Mouse (Mus musculus) thymus, postnatal 14 days (tissue): Measurements from ENCODE around the gene Gm10719.
"Not testable (repeated sequence)": the region's sequence is repeated elsewhere in the genome, so short reads cannot be mapped to it uniquely, and the experiment has no call there.

Experiments
- DNase-seq: peaks from one replicate; pipeline ENCODE4 v3.0.0; 2021

Gene Gm10719

GRCm38 (mm10) chr9:3017108-3017507 lies at the start of gene Gm10719:
Gm10719 (plus strand) TSS chr9:3017408.
- DNase-seq = not testable (repeated sequence)

GRCm38 (mm10) chr9:3000445-3000972 lies 16.7 kb upstream of the Gm10719 start, which contains the start of gene Gm10722:
Gm10722 (plus strand) TSS chr9:3000922.
- not testable (repeated sequence) for DNase-seq

- peak; percentile 35 for DNase-seq
Measured at GRCm38 (mm10) chr9:3001006-3001405, 16.2 kb upstream of the Gm10719 start.

GRCm38 (mm10) chr9:3001948-3002659 lies 15.1 kb upstream of the Gm10719 start:
- peak; percentile 98 for DNase-seq

- not testable (repeated sequence) for DNase-seq
Measured at GRCm38 (mm10) chr9:3002794-3003396, 14.3 kb upstream of the Gm10719 start, which contains the start of gene Gm11168. Gm11168 (plus strand) TSS chr9:3003346.

DNA sequence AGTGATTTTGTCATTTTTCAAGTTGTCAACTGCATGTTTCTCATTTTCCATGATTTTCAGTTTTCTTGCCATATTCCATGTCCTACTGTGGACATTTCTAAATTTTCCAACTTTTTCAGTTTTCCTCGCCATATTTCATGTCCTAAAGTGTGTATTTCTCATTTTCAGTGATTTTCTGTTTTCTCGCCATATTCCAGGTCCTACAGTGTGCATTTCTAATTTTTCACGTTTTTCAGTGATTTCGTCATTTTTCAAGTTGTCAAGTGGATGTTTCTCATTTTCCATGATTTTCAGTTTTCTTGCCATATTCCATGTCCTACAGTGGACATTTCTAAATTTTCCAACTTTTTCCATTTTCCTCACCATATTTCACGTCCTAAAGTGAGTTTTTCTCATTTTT lies 11.0 kb upstream of the Gm10719 start:
- not testable (repeated sequence) for DNase-seq

DNA sequence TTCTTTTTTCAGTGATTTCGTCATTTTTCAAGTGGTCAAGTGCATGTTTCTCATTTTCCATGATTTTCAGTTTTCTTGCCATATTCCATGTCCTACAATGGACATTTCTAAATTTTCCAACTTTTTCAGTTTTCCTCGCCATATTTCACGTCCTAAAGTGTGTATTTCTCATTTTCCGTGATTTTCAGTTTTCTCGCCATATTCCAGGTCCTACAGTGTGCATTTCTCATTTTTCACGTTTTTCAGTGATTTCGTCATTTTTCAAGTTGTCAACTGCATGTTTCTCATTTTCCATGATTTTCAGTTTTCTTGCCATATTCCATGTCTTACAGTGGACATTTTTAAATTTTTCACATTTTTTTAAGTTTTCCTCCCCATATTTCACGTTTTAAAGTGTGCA lies 10.6 kb upstream of the Gm10719 start:
- DNase-seq = peak; percentile 75

- not testable (repeated sequence) for DNase-seq
Measured at GRCm38 (mm10) chr9:3007272-3007671, 9.9 kb upstream of the Gm10719 start.

DNA sequence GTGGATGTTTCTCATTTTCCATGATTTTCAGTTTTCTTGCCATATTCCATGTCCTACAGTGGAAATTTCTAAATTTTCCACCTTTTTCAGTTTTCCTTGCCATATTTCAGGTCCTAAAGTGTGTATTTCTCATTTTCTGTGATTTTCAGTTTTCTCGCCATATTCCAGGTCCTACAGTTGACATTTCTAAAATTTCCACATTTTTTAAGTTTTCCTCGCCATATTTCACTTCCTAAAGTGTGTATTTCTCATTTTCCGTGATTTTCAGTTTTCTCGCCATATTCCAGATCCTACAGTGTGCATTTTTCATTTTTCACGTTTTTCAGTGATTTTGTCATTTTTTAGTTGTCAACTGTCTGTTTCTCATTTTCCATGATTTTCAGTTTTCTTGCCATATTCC lies 7.9 kb upstream of the Gm10719 start:
- DNase-seq = not testable (repeated sequence)

- DNase-seq = not testable (repeated sequence)
Measured at GRCm38 (mm10) chr9:3012054-3012621, 5.1 kb upstream of the Gm10719 start.

DNA sequence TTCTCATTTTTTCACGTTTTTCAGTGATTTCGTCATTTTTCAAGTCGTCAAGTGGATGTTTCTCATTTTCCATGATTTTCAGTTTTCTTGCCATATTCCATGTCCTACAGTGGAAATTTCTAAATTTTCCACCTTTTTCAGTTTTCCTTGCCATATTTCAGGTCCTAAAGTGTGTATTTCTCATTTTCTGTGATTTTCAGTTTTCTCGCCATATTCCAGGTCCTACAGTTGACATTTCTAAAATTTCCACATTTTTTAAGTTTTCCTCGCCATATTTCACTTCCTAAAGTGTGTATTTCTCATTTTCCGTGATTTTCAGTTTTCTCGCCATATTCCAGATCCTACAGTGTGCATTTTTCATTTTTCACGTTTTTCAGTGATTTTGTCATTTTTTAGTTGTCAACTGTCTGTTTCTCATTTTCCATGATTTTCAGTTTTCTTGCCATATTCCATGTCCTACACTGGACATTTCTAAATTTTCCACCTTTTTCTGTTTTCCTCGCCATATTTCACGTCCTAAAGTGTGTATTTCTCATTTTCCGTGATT lies 4.4 kb upstream of the Gm10719 start, which contains the start of gene Gm10721:
Gm10721 (plus strand) TSS at position 408 of the 547 bp plus-strand sequence.
- not testable (repeated sequence) for DNase-seq

- DNase-seq = not testable (repeated sequence)
Measured at GRCm38 (mm10) chr9:3015354-3015753, 1.9 kb upstream of the Gm10719 start, which contains the start of gene Gm10720. Gm10720 (plus strand) TSS chr9:3015654.

GRCm38 (mm10) chr9:3015896-3016295 lies 1.3 kb upstream of the Gm10719 start:
- peak; percentile 8 for DNase-seq

DNA sequence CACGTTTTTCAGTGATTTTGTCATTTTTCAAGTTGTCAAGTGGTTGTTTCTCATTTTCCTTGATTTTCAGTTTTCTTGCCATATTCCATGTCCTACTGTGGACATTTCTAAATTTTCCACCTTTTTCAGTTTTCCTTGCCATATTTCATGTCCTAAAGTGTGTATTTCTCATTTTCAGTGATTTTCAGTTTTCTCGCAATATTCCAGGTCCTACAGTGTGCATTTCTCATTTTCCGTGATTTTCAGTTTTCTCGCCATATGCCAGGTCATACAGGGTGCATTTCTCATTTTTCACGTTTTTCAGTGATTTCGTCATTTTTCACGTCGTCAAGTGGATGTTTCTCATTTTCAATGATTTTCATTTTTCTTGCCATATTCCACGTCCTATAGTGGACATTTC lies 1.7 kb downstream of the Gm10719 start:
- peak; percentile 50 for DNase-seq

GRCm38 (mm10) chr9:3019835-3020727 lies 2.9 kb downstream of the Gm10719 start:
- DNase-seq = peak; percentile 76

DNA sequence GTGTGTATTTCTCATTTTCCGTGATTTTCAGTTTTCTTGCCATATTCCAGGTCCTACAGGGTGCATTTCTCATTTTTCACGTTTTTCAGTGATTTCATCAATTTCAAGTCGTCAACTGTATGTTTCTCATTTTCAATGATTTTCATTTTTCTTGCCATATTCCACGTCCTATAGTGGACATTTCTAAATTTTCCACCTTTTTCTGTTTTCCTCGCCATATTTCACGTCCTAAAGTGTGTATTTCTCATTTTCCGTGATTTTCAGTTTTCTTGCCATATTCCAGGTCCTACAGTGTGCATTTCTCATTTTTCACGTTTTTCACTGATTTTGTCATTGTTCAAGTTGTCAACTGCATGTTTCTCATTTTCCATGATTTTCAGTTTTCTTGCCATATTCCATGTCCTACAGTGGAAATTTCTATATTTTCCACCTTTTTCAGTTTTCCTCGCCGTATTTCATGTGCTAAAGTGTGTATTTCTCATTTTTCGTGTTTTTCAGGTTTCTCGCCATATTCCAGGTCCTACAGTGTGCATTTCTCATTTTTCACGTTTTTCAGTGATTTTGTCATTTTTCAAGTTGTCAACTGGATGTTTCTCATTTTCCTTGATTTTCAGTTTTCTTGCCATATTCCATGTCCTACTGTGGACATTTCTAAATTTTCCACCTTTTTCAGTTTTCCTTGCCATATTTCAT lies 5.3 kb downstream of the Gm10719 start:
- DNase-seq = peak; percentile 75

DNA sequence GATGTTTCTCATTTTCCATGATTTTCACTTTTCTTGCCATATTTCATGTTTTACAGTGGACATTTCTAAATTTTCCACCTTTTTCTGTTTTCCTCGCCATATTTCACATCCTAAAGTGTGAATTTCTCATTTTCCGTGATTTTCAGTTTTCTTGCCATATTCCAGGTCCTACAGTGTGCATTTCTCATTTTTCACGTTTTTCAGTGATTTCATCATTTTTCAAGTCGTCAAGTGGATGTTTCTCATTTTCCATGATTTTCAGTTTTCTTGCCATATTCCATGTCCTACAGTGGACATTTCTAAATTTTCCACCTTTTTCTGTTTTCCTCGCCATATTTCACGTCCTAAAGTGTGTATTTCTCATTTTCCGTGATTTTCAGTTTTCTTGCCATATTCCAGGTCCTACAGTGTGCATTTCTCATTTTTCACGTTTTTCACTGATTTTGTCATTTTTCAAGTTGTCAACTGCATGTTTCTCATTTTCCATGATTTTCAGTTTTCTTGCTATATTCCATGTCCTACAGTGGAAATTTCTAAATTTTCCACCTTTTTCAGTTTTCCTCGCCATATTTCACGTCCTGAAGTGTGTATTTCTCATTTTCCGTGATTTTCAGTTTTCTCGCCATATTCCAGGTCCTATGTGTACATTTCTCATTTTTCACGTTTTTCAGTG lies 6.2 kb downstream of the Gm10719 start, which contains the start of gene Gm10718:
Gm10718 (plus strand) TSS at position 236 of the 673 bp plus-strand sequence.
- peak; percentile 28 for DNase-seq

DNA sequence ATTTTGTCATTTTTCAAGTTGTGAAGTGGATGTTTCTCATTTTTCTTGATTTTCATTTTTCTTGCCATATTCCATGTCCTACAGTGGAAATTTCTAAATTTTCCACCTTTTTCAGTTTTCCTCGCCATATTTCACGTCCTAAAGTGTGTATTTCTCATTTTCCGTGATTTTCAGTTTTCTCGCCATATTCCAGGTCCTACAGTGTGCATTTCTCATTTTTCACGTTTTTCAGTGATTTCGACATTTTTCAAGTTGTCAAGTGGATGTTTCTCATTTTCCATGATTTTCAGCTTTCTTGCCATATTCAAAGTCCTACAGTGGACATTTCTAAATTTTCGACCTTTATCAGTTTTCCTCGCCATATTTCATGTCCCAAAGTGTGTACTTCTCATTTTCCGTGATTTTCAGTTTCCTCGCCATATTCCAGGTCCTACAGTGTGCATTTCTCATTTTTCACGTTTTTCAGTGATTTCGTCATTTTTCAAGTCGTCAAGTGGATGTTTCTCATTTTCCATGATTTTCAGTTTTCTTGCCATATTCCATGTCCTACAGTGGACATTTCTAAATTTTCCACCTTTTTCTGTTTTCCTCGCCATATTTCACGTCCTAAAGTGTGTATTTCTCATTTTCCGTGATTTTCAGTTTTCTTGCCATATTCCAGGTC lies 6.9 kb downstream of the Gm10719 start:
- DNase-seq = peak; percentile 70

DNA sequence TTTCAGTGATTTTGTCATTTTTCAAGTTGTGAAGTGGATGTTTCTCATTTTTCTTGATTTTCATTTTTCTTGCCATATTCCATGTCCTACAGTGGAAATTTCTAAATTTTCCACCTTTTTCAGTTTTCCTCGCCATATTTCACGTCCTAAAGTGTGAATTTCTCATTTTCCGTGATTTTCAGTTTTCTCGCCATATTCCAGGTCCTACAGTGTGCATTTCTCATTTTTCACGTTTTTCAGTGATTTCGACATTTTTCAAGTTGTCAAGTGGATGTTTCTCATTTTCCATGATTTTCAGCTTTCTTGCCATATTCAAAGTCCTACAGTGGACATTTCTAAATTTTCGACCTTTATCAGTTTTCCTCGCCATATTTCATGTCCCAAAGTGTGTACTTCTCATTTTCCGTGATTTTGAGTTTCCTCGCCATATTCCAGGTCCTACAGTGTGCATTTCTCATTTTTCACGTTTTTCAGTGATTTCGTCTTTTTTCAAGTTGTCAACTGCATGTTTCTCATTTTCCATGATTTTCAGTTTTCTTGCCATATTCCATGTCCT lies 7.8 kb downstream of the Gm10719 start, which contains the start of gene Gm10717:
Gm10717 (plus strand) TSS at position 506 of the 556 bp plus-strand sequence.
- peak; percentile 63 for DNase-seq

DNA sequence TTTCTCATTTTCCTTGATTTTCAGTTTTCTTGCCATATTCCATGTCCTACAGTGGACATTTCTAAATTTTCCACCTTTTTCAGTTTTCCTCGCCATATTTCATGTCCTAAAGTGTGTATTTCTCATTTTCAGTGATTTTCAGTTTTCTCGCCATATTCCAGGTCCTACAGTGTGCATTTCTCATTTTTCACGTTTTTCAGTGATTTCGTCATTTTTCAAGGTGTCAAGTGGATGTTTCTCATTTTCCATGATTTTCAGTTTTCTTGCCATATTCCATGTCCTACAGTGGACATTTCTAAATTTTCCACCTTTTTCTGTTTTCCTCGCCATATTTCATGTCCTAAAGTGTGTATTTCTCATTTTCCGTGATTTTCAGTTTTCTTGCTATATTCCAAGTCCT lies 8.4 kb downstream of the Gm10719 start:
- DNase-seq = peak; percentile 72
